Mouse (Mus musculus) ES-E14 (cell line): ENCODE results near the gene Gpr155. TPM values are rescaled to one million over a fixed set of nuclear protein-coding genes. Genes with fewer than 3 reads are reported as not detected.

Experiments
- DNase-seq: peaks from one replicate; pipeline ENCODE4 v3.0.0-alpha.2; 2013; ENCODE audit warnings: low read depth, low spot score
- H3K27ac ChIP-seq: 2 replicates; pipeline ENCODE4 v1.5.1; 2012; ENCODE audit warnings: low read depth, mild to moderate bottlenecking, low read length, moderate library complexity, mixed read lengths; ENCODE audit not compliant: poor library complexity, insufficient read depth, severe bottlenecking
- H3K36me3 ChIP-seq: 2 replicates; pipeline ENCODE4 v1.6.1; 2012; ENCODE audit warnings: mild to moderate bottlenecking, low read length, moderate library complexity, mixed read lengths; ENCODE audit not compliant: control insufficient read depth, poor library complexity, insufficient read depth, severe bottlenecking
- H3K4me1 ChIP-seq, 2 experiments: fragments of 150-350 bp in 1 of 2; sonication (generic) in 1 of 2; 2 replicates each; pipeline ENCODE4 v1.6.1; 2012; ENCODE audit warnings: low read length in 2 of 2, mild to moderate bottlenecking in 1 of 2, mixed read lengths in 1 of 2; ENCODE audit not compliant: control insufficient read depth in 2 of 2, insufficient read depth in 2 of 2, poor library complexity in 1 of 2
- H3K4me3 ChIP-seq, 2 experiments: fragments of 150-350 bp in 1 of 2; sonication (generic) in 1 of 2; 2 replicates each; pipeline ENCODE4 v1.5.1; 2012; ENCODE audit warnings: low read length in 2 of 2, low read depth in 1 of 2, mild to moderate bottlenecking in 1 of 2, mixed read lengths in 1 of 2; ENCODE audit not compliant: insufficient read depth in 1 of 2, poor library complexity in 1 of 2, severe bottlenecking in 1 of 2
- H3K9ac ChIP-seq: 2 replicates; pipeline ENCODE4 v1.6.1; 2012; ENCODE audit warnings: low read depth, mild to moderate bottlenecking, low read length, mixed read lengths; ENCODE audit not compliant: poor library complexity, insufficient read depth, severe bottlenecking
- H3K9me3 ChIP-seq: fragments of 150-350 bp; sonication (generic); 2 replicates; pipeline ENCODE4 v1.6.1; 2012; ENCODE audit warnings: low read depth, mild to moderate bottlenecking, low read length; ENCODE audit not compliant: control insufficient read depth, insufficient read depth
- CHD2 ChIP-seq: IDR thresholded peaks from 2 replicates; pipeline ENCODE4 v1.6.1; 2014; ENCODE audit warnings: mild to moderate bottlenecking, low read depth, low read length, inconsistent platforms
- HCFC1 ChIP-seq: IDR thresholded peaks from 2 replicates; pipeline ENCODE4 v1.6.1; 2012; ENCODE audit warnings: low read length, inconsistent platforms, borderline replicate concordance; ENCODE audit not compliant: insufficient read depth
- MAFK ChIP-seq: IDR thresholded peaks from 2 replicates; pipeline ENCODE4 v1.6.1; 2014; ENCODE audit warnings: mild to moderate bottlenecking, low read depth, low read length, inconsistent platforms; ENCODE audit not compliant: insufficient read depth
- ZC3H11A ChIP-seq: IDR thresholded peaks from 2 replicates; pipeline ENCODE4 v1.6.1; 2012; ENCODE audit warnings: low read depth, mild to moderate bottlenecking, inconsistent platforms, low read length, borderline replicate concordance
- ZNF384 ChIP-seq: IDR thresholded peaks from 2 replicates; pipeline ENCODE4 v1.6.1; 2012; ENCODE audit warnings: low read depth, low read length, inconsistent platforms
- in situ Hi-C, 2 experiments: fragments of 600-800 bp; cut with MboI; formaldehyde crosslinking; loops; one replicate each; pipeline ENCODE4 v1.15.1; 2025; ENCODE audit warnings: low sequenced_read_pairs in 2 of 2, inconsistent platforms in 1 of 2; ENCODE audit not compliant: unreplicated experiment in 2 of 2
- total RNA-seq: library from RNA; depleted of rRNA; stranded (reverse); fragments of 300-350 nt; gene quantifications from 2 replicates; pipeline ENCODE4 v1.2.3, GENCODE M21; 2012

Gpr155 gene
- total RNA-seq, 1 experiment = 2.3 TPM

- no peaks in the 10 kb centered on the region for H3K4me1 ChIP-seq
- H3K9me3 ChIP-seq = no peaks in the 10 kb centered on the region
- in situ Hi-C loops = no loop called here
- no peak overlapping the region for H3K4me3 ChIP-seq
- TF ChIP-seq MAFK = no peak
- TF ChIP-seq ZNF384 = no peak
- TF ChIP-seq ZC3H11A = no peak
- no peak for TF ChIP-seq CHD2
- TF ChIP-seq HCFC1 = no peak
- DNase-seq = no peak
- no peaks in the 10 kb centered on the region for H3K36me3 ChIP-seq
- no peak overlapping the region for H3K9ac ChIP-seq
- no peak overlapping the region for H3K27ac ChIP-seq
These were observed 8.1 kb upstream of the Gpr155 start for GRCm38 (mm10) chr2:73394476-73394875.

- no peaks in the 10 kb centered on the region for H3K4me1 ChIP-seq
- no peak for TF ChIP-seq ZNF384
- no peak for TF ChIP-seq ZC3H11A
- TF ChIP-seq HCFC1 = no peak
- no peak for TF ChIP-seq CHD2
- no peak for TF ChIP-seq MAFK
- no peak overlapping the region for H3K4me3 ChIP-seq
- no peaks in the 10 kb centered on the region for H3K9me3 ChIP-seq
- no peak overlapping the region for H3K9ac ChIP-seq
- no peak overlapping the region for H3K27ac ChIP-seq
- DNase-seq = no peak
- no peaks in the 10 kb centered on the region for H3K36me3 ChIP-seq
- in situ Hi-C loops = no loop called here
These were observed 6.4 kb upstream of the Gpr155 start for GRCm38 (mm10) chr2:73392772-73393171.

- Histone ChIP-seq H3K9ac (no peak overlapping the region), H3K36me3 (no peaks in the 10 kb centered on the region), H3K4me3 (no peak overlapping the region), H3K9me3 (no peaks in the 10 kb centered on the region), H3K4me1 (no peaks in the 10 kb centered on the region), H3K27ac (no peak overlapping the region)
- in situ Hi-C loops = no loop called here
- no peak for TF ChIP-seq HCFC1
- TF ChIP-seq MAFK = no peak
- TF ChIP-seq CHD2 = no peak
- TF ChIP-seq ZC3H11A = no peak
- TF ChIP-seq ZNF384 = no peak
- DNase-seq = no peak
These were observed 3.6 kb upstream of the Gpr155 start for GRCm38 (mm10) chr2:73389951-73390350.

- in situ Hi-C loops = no loop called here
- Histone ChIP-seq H3K36me3 (no peaks in the 10 kb centered on the region), H3K27ac (no peak overlapping the region), H3K4me3 (no peak overlapping the region), H3K9me3 (no peaks in the 10 kb centered on the region), H3K4me1 (no peaks in the 10 kb centered on the region), H3K9ac (no peak overlapping the region)
- DNase-seq = no peak
- TF ChIP-seq HCFC1 (no peak), ZNF384 (no peak), ZC3H11A (no peak), CHD2 (no peak), MAFK (no peak)
These were observed 1.4 kb upstream of the Gpr155 start for GRCm38 (mm10) chr2:73387806-73388205.
